Mouse (Mus musculus): ENCODE measurements at regions not wholly inside any gene's neighbourhood (a gene's known extent, or its start where the extent isn't known, plus 50 kb on each side); places are given as distances from the start of the nearest gene placed in this dataset.
"Not testable (repeated sequence)": the region's sequence is repeated elsewhere in the genome, so short reads cannot be mapped to it uniquely, and the experiment has no call there.

DNA sequence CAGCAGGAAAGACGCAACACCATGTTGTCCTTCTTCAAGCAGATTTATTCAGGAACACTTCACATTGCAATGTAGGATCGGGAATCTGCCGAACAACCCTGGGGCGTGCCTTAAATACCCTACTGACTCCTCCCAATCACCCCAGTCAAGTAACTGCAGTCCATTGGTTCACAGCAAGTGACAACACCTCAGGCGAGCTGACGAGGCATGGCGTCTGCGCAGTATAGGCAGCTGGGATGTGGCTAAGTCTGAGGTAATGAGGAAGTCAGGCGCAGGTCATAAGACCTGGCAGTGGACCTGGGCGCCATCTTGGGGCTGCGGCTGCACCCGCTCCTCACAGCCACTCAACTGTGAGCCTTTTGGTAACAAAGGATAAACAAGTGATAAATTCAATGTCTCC is 96.2 kb upstream of the Arhgap20 start:
- DNase-seq = not testable (repeated sequence)

DNA sequence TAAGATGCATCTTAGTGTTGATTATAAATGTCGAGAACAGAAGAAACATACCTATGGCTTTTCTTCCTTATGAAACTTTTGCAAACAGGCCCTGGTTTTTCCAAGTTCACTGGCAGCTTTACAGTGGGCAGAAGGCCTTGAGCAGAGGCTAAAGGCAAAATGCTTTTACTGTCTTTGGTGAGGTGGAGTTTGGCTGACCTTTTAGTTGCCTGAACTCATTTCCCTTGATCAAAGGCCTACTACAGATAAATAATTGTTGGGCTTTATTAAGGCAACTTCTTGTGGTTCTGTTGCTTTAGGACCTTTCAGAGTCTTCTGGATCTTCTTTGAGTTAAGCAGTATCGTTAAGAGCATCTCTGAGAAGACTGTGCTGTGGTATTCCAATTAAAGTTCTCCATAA is 94.6 kb upstream of the Arhgap20 start:
- DNase-seq = no peak

DNA sequence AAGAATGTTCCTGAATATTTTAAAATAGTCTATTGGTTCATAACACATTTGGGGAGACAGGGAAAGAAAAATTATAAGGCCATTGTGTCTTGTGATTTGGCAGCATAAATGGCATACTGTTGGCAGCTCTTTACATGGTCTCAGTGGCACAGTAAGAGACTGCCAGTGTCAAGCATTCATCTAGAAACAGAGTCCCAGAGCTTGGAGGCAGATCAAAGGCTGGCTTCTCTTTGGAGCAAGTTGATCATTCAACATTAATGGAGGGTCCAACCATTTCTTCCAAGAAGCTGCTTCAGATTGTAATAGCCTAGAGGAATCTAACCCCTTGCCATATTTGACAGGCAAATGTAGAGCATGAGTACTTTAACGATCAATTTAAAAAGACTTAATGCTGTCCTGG is 78.6 kb upstream of the Arhgap20 start:
- DNase-seq = no peak

DNA sequence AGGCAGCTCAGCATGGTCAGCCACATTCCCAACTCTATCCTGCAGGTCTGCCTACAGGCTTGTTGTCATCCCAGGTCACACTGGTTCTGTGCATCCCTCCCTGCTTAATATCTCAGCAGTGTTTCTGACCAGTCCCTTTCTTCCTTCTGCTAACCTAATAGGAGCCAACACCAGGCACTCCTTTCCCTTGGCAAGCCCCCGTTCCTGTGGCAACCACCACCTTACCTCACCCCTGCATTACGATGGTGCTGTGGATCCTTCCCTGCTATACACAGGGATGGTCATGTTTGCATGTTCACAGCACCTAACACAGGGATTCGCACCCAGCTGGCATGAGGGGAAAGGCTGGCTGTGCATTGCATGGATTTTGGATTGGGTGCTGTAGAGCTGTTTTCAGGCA is 50.8 kb upstream of the Arhgap20 start:
- DNase-seq = no peak

Data from thymus, adult 18-20 months (tissue).